Mouse (Mus musculus): ENCODE measurements around the gene Wasf1.

The Wasf1 gene

GRCm38 (mm10) chr10:40882831-40883643, at the start of gene Wasf1, which contains the start of gene Cdc40:
Gene Wasf1 (plus strand): TSS chr10:40883475.
Gene Cdc40 (minus strand): TSS chr10:40883311.
- peak; percentile 98 for DNase-seq (ENCODE audit: low spot score)

DNA sequence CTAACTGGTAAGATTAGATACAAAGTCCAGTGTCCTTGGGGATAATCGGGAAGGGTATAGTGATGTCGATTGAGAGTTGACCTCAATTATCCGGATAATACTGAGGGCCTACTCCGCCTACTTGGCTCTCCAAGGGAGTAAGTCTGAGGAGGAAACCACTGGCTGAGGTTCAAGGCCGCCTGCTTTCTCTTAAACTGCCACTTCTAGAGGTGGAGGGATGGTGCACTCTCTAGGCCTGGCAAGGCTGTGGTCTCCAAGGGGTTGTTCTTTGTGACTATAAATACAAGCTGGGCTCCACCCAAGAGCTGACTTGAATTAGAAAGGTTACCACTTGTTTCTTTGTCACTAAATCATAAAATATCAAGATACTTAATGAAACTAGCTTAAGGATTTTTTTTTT, 43.2 kb upstream of the Wasf1 start:
- no peak for DNase-seq (ENCODE audit: low spot score)

DNA sequence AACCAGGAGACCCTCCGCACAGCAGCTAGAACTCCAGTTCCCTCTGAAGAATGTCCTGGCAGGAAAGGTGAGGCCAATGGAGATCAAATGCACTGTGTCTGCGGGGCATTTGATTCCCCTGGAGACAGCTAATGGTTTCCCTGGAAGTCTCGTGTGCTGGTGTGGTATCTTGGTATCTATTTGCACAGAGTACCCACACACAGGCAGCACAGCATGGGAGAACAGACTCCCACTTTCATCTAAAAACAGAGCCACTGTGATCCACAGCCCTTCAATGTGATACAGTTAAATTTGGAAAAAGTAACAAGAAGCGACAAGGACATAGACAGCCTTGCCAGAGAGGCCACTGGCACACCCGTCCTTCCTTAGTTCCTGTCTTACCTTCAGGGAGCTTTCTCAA, 39.4 kb upstream of the Wasf1 start:
- no peak for DNase-seq (ENCODE audit: low spot score)

DNA sequence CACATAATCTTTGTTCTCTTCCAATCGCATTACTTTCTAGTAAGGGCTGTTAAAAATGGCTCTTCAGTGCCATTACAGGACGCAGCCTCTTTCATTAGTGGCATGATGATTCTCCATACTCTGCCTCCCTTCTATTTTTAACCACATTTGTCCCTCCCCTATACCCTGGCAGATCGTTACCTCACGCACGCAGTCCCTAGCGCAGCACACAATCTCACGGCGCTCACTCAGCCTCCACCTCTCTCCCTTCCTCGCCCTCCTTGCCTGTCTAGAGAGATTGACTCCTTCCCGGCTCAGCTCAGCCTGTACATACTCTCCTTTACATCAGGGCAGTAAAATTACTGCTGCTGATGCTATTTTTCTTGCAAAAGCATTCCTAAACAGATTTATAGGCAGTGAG, 38.7 kb upstream of the Wasf1 start:
- DNase-seq (ENCODE audit: low spot score): no peak

DNA sequence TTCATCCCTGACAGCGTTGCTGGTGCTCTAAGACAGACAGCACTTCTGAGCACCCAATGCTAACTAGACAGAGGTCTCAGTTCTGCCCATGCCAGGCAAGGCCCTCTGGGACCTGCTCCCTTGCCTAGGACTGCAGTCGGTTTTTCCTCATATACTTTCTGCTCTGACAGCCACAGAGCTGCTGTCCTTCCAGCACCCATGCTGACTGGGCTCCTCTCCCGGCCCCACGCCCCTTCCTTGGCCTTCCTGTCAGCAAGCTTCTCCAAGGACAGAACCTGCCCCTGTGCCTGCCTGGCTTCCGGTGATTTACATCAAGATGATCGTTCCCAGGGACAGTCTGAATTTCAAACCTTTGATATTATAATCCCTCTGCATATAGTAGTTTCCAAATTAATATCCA, 37.6 kb upstream of the Wasf1 start:
- no peak for DNase-seq (ENCODE audit: low spot score)

- no peak for DNase-seq (ENCODE audit: low spot score)
Measured at GRCm38 (mm10) chr10:40847176-40847874, 36.0 kb upstream of the Wasf1 start.

GRCm38 (mm10) chr10:40850644-40851043, 32.6 kb upstream of the Wasf1 start:
- DNase-seq (ENCODE audit: low spot score): no peak

DNA sequence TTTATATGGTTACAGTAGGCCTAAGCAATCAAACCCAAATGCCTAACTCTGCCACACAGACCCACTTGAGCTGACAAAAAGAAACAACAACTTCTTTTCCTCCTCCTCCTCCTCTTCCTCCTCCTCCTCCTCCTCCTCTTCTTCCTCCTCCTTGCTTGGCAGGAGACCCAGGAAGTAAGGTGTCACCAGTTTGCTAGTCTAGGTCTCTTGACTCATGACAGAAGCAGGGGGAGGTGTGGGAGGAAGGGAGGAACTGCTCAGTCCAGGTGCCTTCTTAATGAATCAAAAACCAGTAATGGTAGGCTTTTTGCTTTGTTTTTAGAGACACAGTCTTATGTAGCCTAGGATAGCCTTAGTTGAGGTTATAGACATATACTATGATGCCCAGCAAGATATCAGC, 32.1 kb upstream of the Wasf1 start:
- DNase-seq (ENCODE audit: low spot score): no peak

GRCm38 (mm10) chr10:40855616-40856015, 27.7 kb upstream of the Wasf1 start:
- DNase-seq (ENCODE audit: low spot score): no peak

DNA sequence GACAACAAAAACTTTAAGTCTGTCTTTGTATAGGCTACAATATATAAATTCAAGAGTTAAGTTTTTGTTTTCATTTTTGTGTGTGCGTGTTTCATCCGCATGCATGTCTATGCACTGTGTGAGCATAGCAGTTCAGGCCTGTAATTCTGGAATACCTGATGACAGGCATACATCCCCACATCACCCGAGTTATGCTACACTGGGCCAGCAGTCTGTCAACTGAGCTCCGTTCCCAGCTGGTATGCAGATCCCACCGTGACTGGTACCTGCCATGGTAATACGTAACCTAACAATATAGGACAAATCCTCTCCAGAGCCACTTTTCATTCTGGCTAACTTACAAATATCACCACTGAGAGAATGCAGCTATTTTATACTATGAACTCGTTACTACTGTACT, 26.6 kb upstream of the Wasf1 start:
- DNase-seq (ENCODE audit: low spot score): no peak

GRCm38 (mm10) chr10:40857599-40857998, 25.7 kb upstream of the Wasf1 start:
- no peak for DNase-seq (ENCODE audit: low spot score)

GRCm38 (mm10) chr10:40868081-40868480, 15.2 kb upstream of the Wasf1 start:
- no peak for DNase-seq (ENCODE audit: low spot score)

GRCm38 (mm10) chr10:40871301-40871700, 12.0 kb upstream of the Wasf1 start:
- DNase-seq (ENCODE audit: low spot score): no peak

GRCm38 (mm10) chr10:40872052-40872451, 11.2 kb upstream of the Wasf1 start:
- no peak for DNase-seq (ENCODE audit: low spot score)

- DNase-seq (ENCODE audit: low spot score): no peak
Measured at GRCm38 (mm10) chr10:40878246-40878645, 5.0 kb upstream of the Wasf1 start.

GRCm38 (mm10) chr10:40879969-40880368, 3.3 kb upstream of the Wasf1 start:
- no peak for DNase-seq (ENCODE audit: low spot score)

DNA sequence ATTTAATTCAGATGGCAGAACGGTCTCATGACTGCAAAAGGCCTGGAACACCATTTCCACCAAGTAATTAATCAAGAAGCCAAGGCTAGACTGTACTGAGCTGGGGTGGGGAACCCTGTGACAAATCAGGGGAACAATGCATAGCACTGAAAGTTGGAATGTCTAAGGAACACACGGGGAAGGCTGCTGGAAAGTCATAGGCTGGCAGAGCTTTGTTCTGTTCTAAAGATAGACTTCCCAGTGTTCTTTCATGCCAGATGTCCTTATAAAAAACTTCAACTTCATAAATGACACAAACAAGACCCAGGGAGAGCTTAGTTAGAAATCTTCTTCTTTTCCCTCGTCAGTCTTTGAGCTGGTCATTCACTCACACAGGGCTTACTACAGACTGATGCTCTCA, 2.0 kb upstream of the Wasf1 start:
- DNase-seq (ENCODE audit: low spot score): no peak

GRCm38 (mm10) chr10:40882333-40882732, 942 bp upstream of the Wasf1 start:
- DNase-seq (ENCODE audit: low spot score): no peak

- no peak for DNase-seq (ENCODE audit: low spot score)
Measured at GRCm38 (mm10) chr10:40883644-40884278, 486 bp downstream of the Wasf1 start.

- peak; percentile 59 for DNase-seq (ENCODE audit: low spot score)
Measured at GRCm38 (mm10) chr10:40884279-40884806, 1.1 kb downstream of the Wasf1 start.

- DNase-seq (ENCODE audit: low spot score): no peak
Measured at GRCm38 (mm10) chr10:40885432-40885831, 2.2 kb downstream of the Wasf1 start.

GRCm38 (mm10) chr10:40887316-40887715, 4.0 kb downstream of the Wasf1 start:
- DNase-seq (ENCODE audit: low spot score): no peak

- DNase-seq (ENCODE audit: low spot score): no peak
Measured at GRCm38 (mm10) chr10:40889146-40889545, 5.9 kb downstream of the Wasf1 start.
